Mouse (Mus musculus): ENCODE data around the gene Hmg20b.
A peak's percentile ranks its signal among the peaks of the same experiment; 100 is the strongest.

The Hmg20b gene

DNA sequence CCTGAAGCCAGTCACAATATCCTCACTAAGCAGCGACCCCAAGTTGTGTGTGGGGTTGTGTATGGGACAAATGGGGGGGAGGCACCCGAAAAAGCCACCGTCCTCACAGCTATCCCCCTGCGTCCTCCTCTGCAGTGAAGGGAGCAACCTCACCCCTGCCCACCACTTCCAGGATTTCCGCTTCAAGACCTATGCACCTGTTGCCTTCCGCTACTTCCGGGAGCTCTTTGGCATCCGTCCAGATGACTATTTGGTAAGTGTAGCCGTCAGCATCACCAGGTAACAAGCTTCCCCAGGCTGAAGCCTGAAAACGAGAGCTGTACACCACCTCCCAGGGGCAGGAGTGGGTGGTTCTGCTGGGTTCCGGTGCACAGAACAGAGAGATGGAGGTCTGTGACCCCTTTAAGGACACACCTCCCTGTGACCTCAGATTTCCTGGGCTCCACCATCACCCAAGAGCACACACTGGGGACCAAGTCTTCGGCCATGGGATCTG, 44.1 kb downstream of the Hmg20b start:
- no peak for DNase-seq (ENCODE audit: low read depth in 2 of 2, low spot score in 2 of 2)

DNA sequence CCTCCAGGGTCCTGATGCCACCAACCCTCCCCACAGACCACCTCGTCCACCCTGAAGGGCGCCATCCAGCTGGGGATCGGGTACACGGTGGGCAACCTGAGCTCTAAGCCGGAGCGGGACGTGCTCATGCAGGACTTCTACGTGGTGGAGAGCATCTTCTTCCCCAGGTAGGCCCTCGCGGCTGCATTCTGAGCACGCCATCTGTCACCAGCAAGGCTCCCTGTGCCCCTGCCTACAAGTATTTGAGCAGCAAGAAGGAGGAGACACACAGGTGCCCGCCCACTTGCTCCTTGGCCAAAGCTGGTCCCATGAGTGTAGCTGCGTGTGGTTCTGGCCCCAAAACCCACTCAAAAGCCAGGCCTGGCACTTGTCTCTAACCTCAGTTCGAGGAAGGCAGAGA, 44.6 kb downstream of the Hmg20b start:
- DNase-seq (ENCODE audit: low read depth in 2 of 2, low spot score in 2 of 2), result no peak

DNA sequence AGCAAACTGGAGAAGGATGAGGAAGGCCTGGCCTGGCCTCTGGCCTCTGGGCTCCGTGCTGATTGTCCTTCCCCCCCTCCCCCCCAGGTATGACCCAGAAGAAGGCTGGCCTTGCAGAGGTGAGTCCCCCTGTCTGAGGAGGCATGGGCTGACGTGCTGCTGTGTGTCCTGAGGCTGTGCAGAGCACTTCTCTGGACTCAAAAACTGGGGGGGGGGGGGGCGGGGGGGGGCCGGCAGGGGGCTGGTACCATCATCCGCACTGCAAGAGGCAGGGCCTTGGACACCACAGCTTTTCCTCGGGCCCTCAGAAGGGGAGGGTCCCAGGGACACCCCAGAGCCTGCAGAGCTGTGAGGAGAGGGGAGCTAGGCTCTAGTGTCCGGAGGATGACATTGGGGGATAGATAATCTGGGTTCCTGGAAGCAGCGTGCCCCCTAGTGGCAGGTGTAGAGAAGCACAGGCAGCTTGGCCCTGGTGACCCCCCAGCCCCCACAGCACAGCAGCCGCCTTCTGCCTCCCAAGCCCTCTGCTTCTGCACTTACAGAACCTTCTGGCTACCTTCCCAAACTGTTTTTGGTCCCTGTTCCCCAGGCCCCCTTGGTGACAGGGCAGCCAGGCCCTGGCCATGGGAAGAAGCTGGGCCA, 45.6 kb downstream of the Hmg20b start:
- DNase-seq (ENCODE audit: low read depth in 2 of 2, low spot score in 2 of 2), result peak; percentile 62 to 69

DNA sequence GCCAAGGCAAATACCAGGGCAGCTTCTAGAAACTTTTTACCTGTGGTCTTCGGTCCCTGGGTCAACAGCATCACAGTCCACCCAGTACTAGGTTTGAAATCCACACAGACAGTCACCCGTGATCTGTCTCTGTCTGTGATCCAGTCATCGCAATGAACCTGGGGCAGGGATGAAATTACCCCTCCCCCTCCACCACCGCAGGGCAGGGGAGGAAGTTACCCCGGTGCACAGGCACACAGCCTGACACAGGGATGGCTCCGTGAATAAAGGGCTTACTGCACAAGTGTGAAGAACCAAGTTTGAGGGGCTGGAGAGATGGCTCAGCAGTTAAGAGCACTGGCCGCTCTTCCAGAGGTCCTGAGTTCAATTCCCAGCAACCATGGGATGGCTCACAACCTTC, 46.5 kb downstream of the Hmg20b start:
- DNase-seq (ENCODE audit: low read depth in 2 of 2, low spot score in 2 of 2), result peak in 1 of 2 experiments; percentile 42

DNA sequence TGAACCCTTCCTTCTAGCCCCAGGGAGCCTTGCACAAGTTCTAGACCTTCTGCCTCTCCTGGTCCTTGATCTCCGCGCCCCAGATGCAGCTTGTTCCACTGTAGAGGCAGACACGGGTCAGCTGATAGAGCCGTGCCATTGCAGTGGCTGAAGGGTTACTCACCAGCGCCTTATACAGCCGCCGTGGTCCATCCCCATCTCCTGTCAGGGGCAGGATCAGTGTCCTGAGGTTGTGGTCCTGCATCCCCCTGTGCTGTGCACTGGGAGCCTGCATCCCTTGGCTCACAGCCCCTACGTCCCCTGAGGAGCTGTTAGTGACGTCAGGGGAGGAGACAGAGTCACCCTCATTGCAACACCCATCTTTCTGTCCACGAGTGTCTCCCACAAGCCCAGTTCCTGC, 47.0 kb downstream of the Hmg20b start:
- no peak for DNase-seq (ENCODE audit: low read depth in 2 of 2, low spot score in 2 of 2)

DNA sequence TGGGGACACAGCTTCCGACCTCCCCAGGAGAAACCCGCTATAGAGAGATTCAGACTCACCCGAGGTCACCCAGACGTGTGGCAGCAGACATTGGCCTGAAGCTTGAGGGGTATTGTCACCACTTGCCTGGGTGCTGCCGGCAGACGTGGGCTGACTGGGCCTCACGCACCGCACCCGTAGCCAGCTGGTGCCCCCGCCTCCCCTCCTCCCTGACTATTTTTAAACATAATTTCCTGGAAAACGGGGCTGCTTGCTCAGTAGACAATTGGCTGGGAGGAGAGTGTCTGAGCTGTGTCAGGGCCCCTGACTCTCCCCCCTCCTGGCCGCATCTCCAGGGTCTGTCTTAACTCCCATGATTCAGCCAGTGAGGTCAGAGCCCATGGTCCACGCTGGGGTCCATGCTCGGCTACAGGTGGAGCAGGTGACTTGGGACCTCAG, 47.5 kb downstream of the Hmg20b start:
- DNase-seq (ENCODE audit: low read depth in 2 of 2, low spot score in 2 of 2), result no peak

DNA sequence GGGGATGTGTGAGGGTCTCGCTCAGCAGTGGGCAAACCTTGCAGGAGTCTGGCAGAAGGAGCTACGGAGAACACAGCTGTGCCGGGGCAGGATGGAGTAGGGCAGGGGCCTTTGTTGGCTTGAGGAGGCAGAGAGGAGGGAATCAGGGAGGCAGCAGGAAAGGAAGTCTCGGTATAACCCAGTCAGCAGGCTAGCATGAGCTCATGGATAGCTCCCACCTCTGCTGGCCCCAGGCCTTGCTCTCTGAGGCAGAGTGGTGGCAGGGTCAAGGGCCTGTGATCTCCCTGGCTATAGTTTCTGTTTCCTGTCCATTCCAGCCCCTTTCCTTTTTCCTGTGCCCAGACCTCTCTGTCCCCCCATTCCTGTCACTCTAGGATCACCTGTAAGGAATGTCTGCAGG, 48.0 kb downstream of the Hmg20b start:
- DNase-seq (ENCODE audit: low read depth in 2 of 2, low spot score in 2 of 2), result no peak

DNA sequence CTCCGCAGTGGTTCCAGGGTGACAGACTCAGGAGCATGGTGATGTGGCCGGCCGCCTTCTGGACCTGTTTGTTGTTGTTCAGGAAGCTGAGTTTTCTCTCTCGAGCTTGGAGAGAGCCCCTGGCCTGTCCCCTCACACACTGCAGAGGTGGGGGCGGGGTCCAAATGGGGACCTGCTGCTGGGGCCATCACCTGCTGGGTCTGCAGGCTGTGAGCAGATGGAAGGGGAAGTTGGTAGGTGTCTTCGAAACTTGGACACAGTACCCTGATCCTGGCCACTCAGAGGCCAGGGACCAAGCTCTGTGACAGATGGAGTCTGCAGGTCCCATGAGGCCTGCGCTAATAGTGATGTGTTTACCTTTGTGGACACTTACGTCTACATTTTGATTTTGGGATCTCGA, 49.0 kb downstream of the Hmg20b start:
- no peak for DNase-seq (ENCODE audit: low read depth in 2 of 2, low spot score in 2 of 2)

DNA sequence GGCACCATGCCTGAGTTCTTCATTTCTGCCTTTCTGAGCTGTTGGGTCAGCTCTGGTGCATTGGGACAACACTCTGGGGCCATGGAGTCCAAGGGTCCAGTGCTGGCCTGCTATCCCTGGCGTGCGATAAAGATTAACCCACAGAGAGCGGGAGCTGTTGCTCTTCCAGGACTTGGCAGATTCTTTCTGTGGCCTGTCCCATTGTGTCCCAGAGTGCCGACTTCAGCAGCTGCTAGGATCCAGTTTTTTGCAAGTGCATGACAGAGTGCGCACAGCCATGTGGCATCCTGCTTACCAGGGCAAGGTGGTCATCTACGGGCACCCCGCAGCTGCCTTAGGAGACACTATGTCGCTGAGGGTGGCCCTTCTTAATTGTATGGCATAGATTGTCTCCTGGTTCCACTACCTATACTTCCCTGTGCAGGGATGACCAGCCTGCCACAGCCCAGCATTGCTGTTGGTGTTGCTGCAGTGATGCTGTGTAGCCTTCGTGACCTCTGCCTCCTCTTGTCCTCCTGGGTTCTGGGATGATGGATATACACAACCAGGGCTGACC, 49.9 kb downstream of the Hmg20b start:
- no peak for DNase-seq (ENCODE audit: low read depth in 2 of 2, low spot score in 2 of 2)

DNA sequence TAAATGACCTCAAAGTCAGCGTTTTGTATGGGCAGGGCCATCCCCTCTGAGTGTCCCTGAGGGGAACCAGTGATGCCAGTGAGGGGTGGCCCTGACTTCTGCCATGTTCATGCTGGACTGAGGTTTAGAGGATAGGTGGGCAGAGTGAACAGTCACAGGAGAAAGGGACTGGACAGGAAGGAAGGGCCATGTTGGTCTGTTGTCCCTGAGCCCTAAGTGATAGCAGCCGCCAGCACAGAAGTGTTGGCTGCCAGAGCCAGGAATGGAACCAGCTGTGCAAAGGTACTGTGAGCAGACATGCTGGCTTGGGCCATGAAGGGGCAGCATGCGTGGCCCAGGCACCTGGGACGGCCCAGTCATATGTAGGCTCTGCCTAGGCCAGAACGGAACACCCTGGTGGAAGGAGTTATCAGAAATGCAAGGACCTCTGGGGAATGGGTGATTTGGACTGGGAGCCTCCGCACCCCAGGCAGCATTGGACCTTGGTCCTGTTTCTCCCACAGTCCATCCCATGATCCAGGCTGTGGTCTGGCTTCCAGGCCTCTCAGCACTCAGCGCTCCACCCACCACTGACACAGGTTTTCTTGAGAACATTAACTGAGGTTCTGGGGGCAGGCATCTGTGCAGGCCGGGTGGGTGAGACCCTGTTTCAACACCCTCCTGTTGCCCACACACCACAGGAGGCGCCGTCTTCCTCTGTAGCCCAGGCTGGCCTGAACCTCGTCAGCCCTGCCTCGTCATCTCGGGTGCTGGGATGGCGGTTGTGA, 50.5 kb downstream of the Hmg20b start:
- DNase-seq (ENCODE audit: low read depth in 2 of 2, low spot score in 2 of 2), result no peak

DNA sequence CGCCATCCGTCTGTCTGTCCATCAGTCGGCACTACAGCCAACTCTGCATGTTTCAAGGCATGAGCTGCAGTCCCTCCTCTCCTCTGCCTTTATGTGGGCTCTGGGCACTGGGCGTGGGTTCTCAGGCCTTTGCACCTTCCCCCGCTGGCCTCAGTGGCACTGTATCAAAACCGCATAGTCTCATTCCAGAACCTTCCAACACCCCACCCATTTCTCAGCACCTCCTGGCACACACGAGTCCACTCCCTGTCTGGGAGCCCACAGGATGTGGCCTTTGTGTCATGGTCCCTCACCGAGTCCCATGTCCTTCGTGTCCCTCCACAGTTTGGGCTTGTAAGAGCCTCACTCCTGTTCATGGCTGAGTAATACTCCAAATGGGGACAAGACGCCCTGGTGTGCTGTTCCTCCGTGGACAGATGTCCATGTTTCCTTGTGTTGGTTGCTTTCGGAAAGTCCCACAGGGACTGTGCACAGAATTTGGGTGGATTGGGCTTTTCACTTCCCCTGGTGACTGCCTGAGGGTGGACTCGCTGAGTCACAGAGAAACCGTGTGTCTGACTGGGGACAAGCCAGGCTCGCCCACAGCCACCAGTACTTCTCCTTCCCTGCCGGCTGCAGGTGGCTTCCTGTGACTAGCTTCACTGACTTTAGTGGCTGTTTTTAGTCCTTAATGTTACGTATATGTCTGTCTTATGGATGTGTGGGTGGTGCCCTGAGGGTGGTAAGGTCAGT, 51.7 kb downstream of the Hmg20b start:
- DNase-seq (ENCODE audit: low read depth in 2 of 2, low spot score in 2 of 2), result peak in 1 of 2 experiments; percentile 42

DNA sequence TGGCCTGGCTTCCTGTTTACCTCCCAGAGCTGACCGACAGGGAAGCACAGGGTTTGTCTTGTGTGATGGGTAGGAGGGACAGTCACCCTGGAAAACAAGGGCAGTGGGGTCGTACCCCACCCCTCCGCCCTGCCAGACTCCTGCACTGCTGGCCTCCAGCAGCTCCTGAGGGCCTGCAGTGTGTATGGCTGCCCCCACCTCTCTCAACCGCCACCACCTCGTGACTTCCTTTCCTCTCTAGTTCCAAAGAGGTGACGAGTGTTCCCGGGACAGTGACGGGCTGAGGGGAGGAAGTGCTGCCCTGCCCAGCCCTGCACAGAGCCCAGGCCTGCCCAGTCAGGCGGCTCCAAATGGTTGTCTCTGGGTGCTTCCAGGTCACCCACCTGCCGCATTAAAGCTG, 52.4 kb downstream of the Hmg20b start:
- DNase-seq (ENCODE audit: low read depth in 2 of 2, low spot score in 2 of 2), result peak; percentile 56 to 64

DNA sequence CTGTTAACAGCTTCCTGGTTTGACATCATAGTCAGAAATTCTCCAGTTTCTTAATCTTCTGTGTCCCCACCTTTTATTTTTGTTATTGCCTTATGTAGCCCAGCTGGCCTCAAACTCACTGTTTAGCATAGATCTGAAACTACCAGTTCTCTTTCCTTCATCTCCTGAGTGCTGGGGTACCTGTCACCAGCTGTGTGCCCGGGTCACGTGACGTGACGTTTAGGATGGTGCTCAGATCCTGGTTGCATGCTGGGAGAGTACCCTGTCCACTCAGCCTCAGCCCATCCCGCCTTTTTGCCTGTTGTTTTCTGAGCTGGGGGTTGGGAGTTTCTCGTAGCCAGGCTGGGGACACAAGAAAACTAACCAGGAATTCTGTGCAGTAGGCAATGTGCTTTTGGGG, 53.0 kb downstream of the Hmg20b start:
- no peak for DNase-seq (ENCODE audit: low read depth in 2 of 2, low spot score in 2 of 2)

All from CD8-positive naive resting alpha-beta T cell, adult 2 months (primary cell).